Mouse (Mus musculus) heart, postnatal 25 days (tissue): ENCODE data around the gene Sesn2. TPM values are rescaled to one million over a fixed set of nuclear protein-coding genes. Genes with fewer than 3 reads are reported as not detected.

Experiments
- total RNA-seq, 2 experiments: library from RNA; stranded (reverse); gene quantifications; 2 replicates each; pipeline ENCODE4 v1.2.3; 2021

The Sesn2 gene
- total RNA-seq, 2 experiments from 2014 or later, result 2.5 to 3.3 TPM

Other genes with a start within 250 kb of the Sesn2 start
- gene Gmeb1, start 248.9 kb downstream of the Sesn2 start, total RNA-seq, result 10 to 100 TPM; 10.5 to 11.5 TPM
- 10 to 100 TPM; 30.2 TPM for gene Taf12, start 236.1 kb downstream of the Sesn2 start, total RNA-seq
- 1 to 10 TPM in 1 of 2 experiments, under 1 TPM in 1; 0.57 to 1.1 TPM for gene Rab42, start 207.1 kb downstream of the Sesn2 start, total RNA-seq
- gene Trnau1ap, start 181.0 kb downstream of the Sesn2 start, total RNA-seq, result 10 to 100 TPM; 22.2 to 23.7 TPM
- gene Rcc1, start 156.9 kb downstream of the Sesn2 start, total RNA-seq, result 1 to 10 TPM; 8.6 to 8.9 TPM
- gene Phactr4, start 88.0 kb downstream of the Sesn2 start, total RNA-seq, result 10 to 100 TPM; 23.2 to 23.4 TPM
- gene Med18, start 46.6 kb downstream of the Sesn2 start, total RNA-seq, result 1 to 10 TPM; 4.4 to 4.8 TPM
- gene Atpif1, start 23.2 kb upstream of the Sesn2 start, total RNA-seq, result 100 to 1,000 TPM; 301 to 320 TPM
- 10 to 100 TPM; 49.4 to 57.1 TPM for gene Dnajc8, start 25.0 kb upstream of the Sesn2 start, total RNA-seq
- 1 to 10 TPM; 1.6 to 2.1 TPM for gene Ptafr, start 53.6 kb upstream of the Sesn2 start, total RNA-seq
- gene Eya3, start 128.5 kb upstream of the Sesn2 start, total RNA-seq, result 10 to 100 TPM; 28.1 to 33.8 TPM
- gene Xkr8, start 222.0 kb upstream of the Sesn2 start, total RNA-seq, result 1 to 10 TPM; 2.1 to 2.7 TPM
- under 1 TPM; 0.36 to 0.94 TPM for gene Smpdl3b, start 246.8 kb upstream of the Sesn2 start, total RNA-seq